Mouse (Mus musculus) kidney, adult 2 months (tissue): ENCODE data around the gene Polr3h.

ENCODE experiments used
- CTCF ChIP-seq: fragments of 200-500 bp; conservative IDR thresholded peaks from 2 replicates; pipeline ENCODE4 v1.5.1; 2011; ENCODE audit warnings: low read depth, mild to moderate bottlenecking, control low read depth, low read length, moderate library complexity, mixed read lengths; ENCODE audit not compliant: insufficient read depth, insufficient read length
- POLR2A ChIP-seq: fragments of 200-500 bp; IDR thresholded peaks from one replicate; pipeline ENCODE4 v1.6.1; 2011; ENCODE audit warnings: low read depth, low read length, control low read depth

DNA sequence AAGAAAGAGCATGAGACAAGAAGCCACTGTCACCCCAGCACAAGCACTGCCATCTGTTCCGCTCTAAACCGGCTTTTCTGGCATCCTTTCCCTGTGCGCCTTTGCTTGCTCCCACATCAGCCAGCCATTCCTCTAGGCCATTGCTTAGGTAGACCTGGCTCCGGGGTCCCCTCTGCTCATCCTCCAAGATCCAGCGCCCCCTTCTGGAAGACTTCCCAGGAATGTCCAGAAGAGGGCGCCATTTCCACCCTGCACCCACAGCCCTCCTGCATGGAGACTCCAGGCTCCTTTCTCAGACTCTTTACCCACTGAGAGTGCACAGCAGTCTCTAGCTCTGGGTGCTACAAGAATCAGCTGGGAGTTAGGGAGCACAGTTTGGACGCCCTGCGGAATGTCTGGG lies 30.4 kb upstream of the Polr3h start:
- TF ChIP-seq CTCF (peak; percentile 74), POLR2A (no peak)
